Mouse (Mus musculus): ENCODE results near the gene Myo3a.

DNA sequence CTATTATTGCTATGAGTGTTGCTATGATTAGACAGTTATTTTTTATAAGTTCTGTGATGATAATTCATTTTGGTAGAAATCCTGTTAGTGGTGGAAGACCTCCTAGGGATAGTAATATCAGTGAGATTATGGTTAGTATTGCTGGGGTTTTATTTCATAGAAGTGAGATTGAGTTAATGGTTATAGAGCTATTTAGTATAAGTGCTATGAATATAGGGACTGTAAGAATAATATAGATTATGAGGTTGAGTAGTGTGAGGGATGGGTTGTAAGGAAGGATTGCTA is 362.8 kb downstream of the Myo3a start:
- no peak for TF ChIP-seq CTCF (conservative IDR thresholded peaks at IDR 0.05 in 1 of 2, IDR thresholded peaks at IDR 0.05 in 1 of 2; ENCODE audit: low read depth in 2 of 2, low read length in 2 of 2)
- TF ChIP-seq ZMIZ1 (IDR thresholded peaks at IDR 0.05; ENCODE audit: low read depth, low read length): no peak
- no peak for TF ChIP-seq UBTF (IDR thresholded peaks at IDR 0.05; ENCODE audit: low read depth, low read length)
- TF ChIP-seq ZNF384 (IDR thresholded peaks at IDR 0.05; ENCODE audit: low read depth, low read length): no peak
